Mouse (Mus musculus): Measurements from ENCODE around the gene Psmd12. TPM values are rescaled to one million over a fixed set of nuclear protein-coding genes. Genes with fewer than 3 reads are reported as not detected.

Gene Psmd12
- polyA plus RNA-seq, 1 experiment from 2014 or later: 151 TPM

GRCm38 (mm10) chr11:107458986-107459385 is 20.3 kb upstream of the Psmd12 start:
- DNase-seq (ENCODE audit: low spot score) (no peak), ATAC-seq (replicated peaks; ENCODE audit: low FRiP score, low read depth) (no peak)
- 73% methylated on average over 7 of the region's 7 CpGs for WGBS
- H3K36me3 ChIP-seq (ENCODE audit: insufficient read depth, low read length): no peaks in the 10 kb centered on the region
- H3K27ac ChIP-seq: no peak overlapping the region
- H3K9ac ChIP-seq (ENCODE audit: low read depth, low read length): no peak overlapping the region
- no peak overlapping the region for H3K4me3 ChIP-seq (replicated peaks; ENCODE audit: low read depth, low read length)
- H3K27me3 ChIP-seq (ENCODE audit: insufficient read depth, low read length): no peaks in the 10 kb centered on the region
- no peak overlapping the region for H3K4me2 ChIP-seq (ENCODE audit: low read length)
- no peaks in the 10 kb centered on the region for H3K4me1 ChIP-seq (replicated peaks; ENCODE audit: insufficient read depth, low read length)
- H3K9me3 ChIP-seq (replicated peaks; ENCODE audit: low read length): no peaks in the 10 kb centered on the region
- TF ChIP-seq CTCF (IDR thresholded peaks at IDR 0.05; ENCODE audit: low read depth): no peak

- no peak for ATAC-seq (replicated peaks; ENCODE audit: low FRiP score, low read depth)
- WGBS: 83% methylated on average over 7 of the region's 7 CpGs
- Histone ChIP-seq H3K9ac (ENCODE audit: low read depth, low read length) (no peak overlapping the region), H3K27ac (no peak overlapping the region), H3K4me1 (replicated peaks; ENCODE audit: insufficient read depth, low read length) (no peaks in the 10 kb centered on the region), H3K27me3 (ENCODE audit: insufficient read depth, low read length) (no peaks in the 10 kb centered on the region), H3K4me2 (ENCODE audit: low read length) (no peak overlapping the region), H3K36me3 (ENCODE audit: insufficient read depth, low read length) (no peaks in the 10 kb centered on the region), H3K4me3 (replicated peaks; ENCODE audit: low read depth, low read length) (no peak overlapping the region), H3K9me3 (replicated peaks; ENCODE audit: low read length) (no peaks in the 10 kb centered on the region)
- no peak for DNase-seq (ENCODE audit: low spot score)
- TF ChIP-seq CTCF (IDR thresholded peaks at IDR 0.05; ENCODE audit: low read depth): no peak
Observed at GRCm38 (mm10) chr11:107459828-107460227, 19.5 kb upstream of the Psmd12 start.

- H3K4me1 ChIP-seq (replicated peaks; ENCODE audit: insufficient read depth, low read length): no peaks in the 10 kb centered on the region
- 94% methylated on average over 3 of the region's 3 CpGs for WGBS
- DNase-seq (ENCODE audit: low spot score) (no peak), ATAC-seq (replicated peaks; ENCODE audit: low FRiP score, low read depth) (no peak)
- peak; percentile 45; the same call in 1 of the 2 replicates for TF ChIP-seq CTCF (IDR thresholded peaks at IDR 0.05; ENCODE audit: low read depth)
- H3K4me2 ChIP-seq (ENCODE audit: low read length): no peak overlapping the region
- H3K36me3 ChIP-seq (ENCODE audit: insufficient read depth, low read length): no peaks in the 10 kb centered on the region
- no peaks in the 10 kb centered on the region for H3K9me3 ChIP-seq (replicated peaks; ENCODE audit: low read length)
- no peak overlapping the region for H3K9ac ChIP-seq (ENCODE audit: low read depth, low read length)
- no peak overlapping the region for H3K27ac ChIP-seq
- H3K27me3 ChIP-seq (ENCODE audit: insufficient read depth, low read length): no peaks in the 10 kb centered on the region
- no peak overlapping the region for H3K4me3 ChIP-seq (replicated peaks; ENCODE audit: low read depth, low read length)
Observed at GRCm38 (mm10) chr11:107462478-107462877, 16.8 kb upstream of the Psmd12 start.

GRCm38 (mm10) chr11:107463251-107463681 is 16.0 kb upstream of the Psmd12 start:
- no peak for TF ChIP-seq CTCF (IDR thresholded peaks at IDR 0.05; ENCODE audit: low read depth)
- no peak for DNase-seq (ENCODE audit: low spot score)
- Histone ChIP-seq H3K36me3 (ENCODE audit: insufficient read depth, low read length) (no peaks in the 10 kb centered on the region), H3K4me2 (ENCODE audit: low read length) (no peak overlapping the region), H3K4me1 (replicated peaks; ENCODE audit: insufficient read depth, low read length) (no peaks in the 10 kb centered on the region; the same call in 1 of the 2 replicates), H3K9ac (ENCODE audit: low read depth, low read length) (no peak overlapping the region), H3K4me3 (replicated peaks; ENCODE audit: low read depth, low read length) (no peak overlapping the region), H3K27me3 (ENCODE audit: insufficient read depth, low read length) (no peaks in the 10 kb centered on the region), H3K27ac (peak overlapping the region; percentile 44), H3K9me3 (replicated peaks; ENCODE audit: low read length) (no peaks in the 10 kb centered on the region)
- no peak for ATAC-seq (replicated peaks; ENCODE audit: low FRiP score, low read depth)
- WGBS: 65% methylated on average over 12 of the region's 12 CpGs

GRCm38 (mm10) chr11:107464141-107464540 is 15.1 kb upstream of the Psmd12 start:
- no peaks in the 10 kb centered on the region for H3K9me3 ChIP-seq (replicated peaks; ENCODE audit: low read length)
- no peak for TF ChIP-seq CTCF (IDR thresholded peaks at IDR 0.05; ENCODE audit: low read depth)

GRCm38 (mm10) chr11:107465041-107465440 is 14.2 kb upstream of the Psmd12 start:
- H3K4me2 ChIP-seq (ENCODE audit: low read length): no peak overlapping the region
- no peaks in the 10 kb centered on the region for H3K9me3 ChIP-seq (replicated peaks; ENCODE audit: low read length)
- no peaks in the 10 kb centered on the region; the same call in 1 of the 2 replicates for H3K4me1 ChIP-seq (replicated peaks; ENCODE audit: insufficient read depth, low read length)
- WGBS: 92% methylated on average over 4 of the region's 4 CpGs
- H3K36me3 ChIP-seq (ENCODE audit: insufficient read depth, low read length): no peaks in the 10 kb centered on the region
- H3K27ac ChIP-seq: peak overlapping the region; percentile 57; the same call in 1 of the 2 replicates
- H3K4me3 ChIP-seq (replicated peaks; ENCODE audit: low read depth, low read length): no peak overlapping the region
- no peak for TF ChIP-seq CTCF (IDR thresholded peaks at IDR 0.05; ENCODE audit: low read depth)
- DNase-seq (ENCODE audit: low spot score) (no peak), ATAC-seq (replicated peaks; ENCODE audit: low FRiP score, low read depth) (no peak)
- no peak overlapping the region for H3K9ac ChIP-seq (ENCODE audit: low read depth, low read length)
- no peaks in the 10 kb centered on the region for H3K27me3 ChIP-seq (ENCODE audit: insufficient read depth, low read length)

More at GRCm38 (mm10) chr11:107464141-107464540, 15.1 kb upstream of the Psmd12 start:
- no peaks in the 10 kb centered on the region; the same call in 1 of the 2 replicates for H3K4me1 ChIP-seq (replicated peaks; ENCODE audit: insufficient read depth, low read length)
- no peak overlapping the region for H3K4me2 ChIP-seq (ENCODE audit: low read length)
- H3K27ac ChIP-seq: no peak overlapping the region
- 63% methylated on average over 6 of the region's 6 CpGs for WGBS
- DNase-seq (ENCODE audit: low spot score): no peak
- H3K36me3 ChIP-seq (ENCODE audit: insufficient read depth, low read length): no peaks in the 10 kb centered on the region
- H3K9ac ChIP-seq (ENCODE audit: low read depth, low read length): no peak overlapping the region
- ATAC-seq (replicated peaks; ENCODE audit: low FRiP score, low read depth): no peak
- H3K4me3 ChIP-seq (replicated peaks; ENCODE audit: low read depth, low read length): no peak overlapping the region
- H3K27me3 ChIP-seq (ENCODE audit: insufficient read depth, low read length): no peaks in the 10 kb centered on the region

- Histone ChIP-seq H3K9me3 (replicated peaks; ENCODE audit: low read length) (no peaks in the 10 kb centered on the region), H3K4me2 (ENCODE audit: low read length) (0 out of 2 replicates have a peak overlapping the region, but pooled peaks have one; percentile 0), H3K27me3 (ENCODE audit: insufficient read depth, low read length) (no peaks in the 10 kb centered on the region), H3K4me1 (replicated peaks; ENCODE audit: insufficient read depth, low read length) (no peaks in the 10 kb centered on the region; the same call in 1 of the 2 replicates), H3K36me3 (ENCODE audit: insufficient read depth, low read length) (no peaks in the 10 kb centered on the region), H3K4me3 (replicated peaks; ENCODE audit: low read depth, low read length) (no peak overlapping the region), H3K9ac (ENCODE audit: low read depth, low read length) (no peak overlapping the region), H3K27ac (peak overlapping the region; percentile 43; the same call in 1 of the 2 replicates)
- DNase-seq (ENCODE audit: low spot score) (no peak), ATAC-seq (replicated peaks; ENCODE audit: low FRiP score, low read depth) (no peak)
- TF ChIP-seq CTCF (IDR thresholded peaks at IDR 0.05; ENCODE audit: low read depth): no peak
- WGBS: 42% methylated on average over 1 of the region's 1 CpGs
Observed at GRCm38 (mm10) chr11:107465969-107466368, 13.3 kb upstream of the Psmd12 start.
